Mouse (Mus musculus) midbrain, embryonic 15.5 days (tissue): ENCODE measurements around the gene Tmem139. TPM values are rescaled to one million over a fixed set of nuclear protein-coding genes. Genes with fewer than 3 reads are reported as not detected.

Experiments used
- ATAC-seq: fragments of 200-750 bp; cut with Nextera tagmentation; replicated peaks from 2 replicates; pipeline ENCODE4 v1.8.0; 2017; ENCODE audit warnings: moderate TSS enrichment
- H3K27ac ChIP-seq: fragments of 300-500 bp; sonication (generic); 2 replicates; pipeline ENCODE4 v1.5.1; 2015; ENCODE audit warnings: mild to moderate bottlenecking, inconsistent platforms
- H3K27me3 ChIP-seq: fragments of 300-500 bp; sonication (generic); replicated peaks from 2 replicates; pipeline ENCODE4 v1.6.1; 2015; ENCODE audit warnings: inconsistent platforms
- H3K36me3 ChIP-seq: fragments of 300-500 bp; sonication (generic); replicated peaks from 2 replicates; pipeline ENCODE4 v1.6.1; 2015; ENCODE audit warnings: inconsistent platforms
- H3K4me1 ChIP-seq: fragments of 300-500 bp; sonication (generic); 2 replicates; pipeline ENCODE4 v1.6.1; 2015; ENCODE audit warnings: inconsistent platforms
- H3K4me2 ChIP-seq: fragments of 300-500 bp; sonication (generic); 2 replicates; pipeline ENCODE4 v1.6.1; 2015; ENCODE audit warnings: inconsistent platforms, mild to moderate bottlenecking, moderate library complexity
- H3K4me3 ChIP-seq: fragments of 300-500 bp; sonication (generic); 2 replicates; pipeline ENCODE4 v1.5.1; 2015; ENCODE audit warnings: mild to moderate bottlenecking, inconsistent platforms
- H3K9ac ChIP-seq: fragments of 300-500 bp; sonication (generic); 2 replicates; pipeline ENCODE4 v1.6.1; 2015; ENCODE audit warnings: mild to moderate bottlenecking, inconsistent platforms
- H3K9me3 ChIP-seq: fragments of 300-500 bp; sonication (generic); 2 replicates; pipeline ENCODE4 v1.6.1; 2016; ENCODE audit warnings: inconsistent platforms
- WGBS: fragments of 180-500 bp; shearing (Covaris S2); methylation state at CpG from one replicate; pipeline ENCODE4 v1.1.7; 2015; ENCODE audit warnings: mixed read lengths; 5-methylcytosine and 5-hydroxymethylcytosine counted together
- polyA plus RNA-seq: library from polyadenylated mRNA; unstranded; fragments of >200 nt; fragmentation: Nextera tagmentation; extraction: Ambion mirVana; gene quantifications from 2 replicates; pipeline ENCODE4 v1.2.1, GENCODE M21; 2015

Tmem139 gene
- polyA plus RNA-seq, 1 experiment from 2014 or later: not detected

DNA sequence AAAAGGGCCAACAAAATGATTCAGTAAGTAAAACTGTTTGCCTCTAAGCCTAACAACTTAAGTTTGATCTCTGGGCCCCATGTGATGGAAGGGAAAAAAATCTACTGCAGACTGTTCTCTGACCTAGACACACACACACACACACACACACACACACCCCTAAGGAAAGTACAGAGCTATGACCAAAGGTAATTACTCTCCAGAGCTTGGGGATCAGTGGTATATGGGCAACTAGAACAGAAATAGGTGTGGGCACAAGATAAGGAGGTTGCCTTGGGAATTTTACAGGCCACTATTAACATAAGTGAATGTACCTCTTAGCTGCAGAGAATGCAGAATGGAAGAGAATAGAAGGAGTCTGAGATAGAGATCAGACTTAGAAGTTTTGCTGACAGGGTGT is 25.8 kb downstream of the Tmem139 start:
- Histone ChIP-seq H3K9ac (no peak overlapping the region), H3K27me3 (no peaks in the 10 kb centered on the region), H3K4me1 (no peaks in the 10 kb centered on the region), H3K4me2 (no peak overlapping the region), H3K4me3 (no peak overlapping the region), H3K36me3 (peaks cover 17% of the 10 kb centered on the region; the same call in 1 of the 2 replicates), H3K9me3 (no peaks in the 10 kb centered on the region), H3K27ac (no peak overlapping the region)
- ATAC-seq: no peak

DNA sequence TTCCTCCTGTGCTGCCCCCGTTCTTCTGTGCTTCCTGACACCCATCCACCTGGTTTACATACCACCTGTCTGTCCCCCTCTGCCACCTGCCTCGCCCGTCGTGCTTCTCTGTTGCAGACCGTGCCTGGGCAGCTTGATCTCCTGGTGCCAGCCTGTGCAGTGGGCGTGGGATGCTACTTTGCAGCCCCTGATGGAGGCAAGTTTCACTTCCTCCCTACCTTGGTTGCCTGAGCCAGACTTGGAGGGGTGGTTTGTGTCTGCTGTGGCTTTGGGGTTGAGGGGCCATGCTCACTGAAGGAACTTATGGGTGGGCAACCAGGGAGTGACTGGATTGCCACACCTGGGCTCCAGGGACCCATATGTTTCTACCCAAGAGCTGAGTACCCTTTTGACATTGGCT is 31.6 kb downstream of the Tmem139 start:
- Histone ChIP-seq H3K36me3 (peaks cover 20% of the 10 kb centered on the region; the same call in 1 of the 2 replicates), H3K4me2 (no peak overlapping the region), H3K9me3 (no peaks in the 10 kb centered on the region), H3K27me3 (no peaks in the 10 kb centered on the region), H3K4me3 (no peak overlapping the region), H3K4me1 (no peaks in the 10 kb centered on the region), H3K27ac (no peak overlapping the region), H3K9ac (no peak overlapping the region)
- ATAC-seq: no peak
- WGBS: 90% methylated on average over 6 of the region's 6 CpGs

DNA sequence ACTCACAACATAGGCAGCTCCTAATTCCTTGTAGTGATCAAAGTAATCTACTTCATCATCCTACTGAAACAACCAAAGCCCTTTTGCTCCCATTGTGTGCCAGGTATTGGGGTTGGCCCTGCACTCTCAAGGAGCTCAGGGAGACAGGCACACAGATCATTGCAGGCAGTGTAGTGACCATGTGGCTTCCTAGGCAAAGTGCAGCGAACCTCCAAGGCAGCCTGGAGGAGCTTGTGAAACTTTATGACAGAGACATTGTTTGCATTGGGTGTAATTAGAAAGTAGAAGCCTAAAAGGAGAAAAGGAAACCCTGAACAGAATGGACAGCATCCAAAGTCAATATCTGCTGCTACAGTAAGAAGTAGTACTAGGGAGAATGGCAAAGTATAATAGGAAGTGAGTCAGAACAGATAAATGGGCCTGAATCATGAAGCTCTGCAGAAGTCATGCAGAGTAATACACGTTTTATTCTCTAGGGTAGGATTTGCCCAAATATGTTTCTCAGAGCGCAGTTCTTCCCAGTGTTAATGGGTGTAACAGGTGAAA is 33.9 kb downstream of the Tmem139 start:
- no peak for ATAC-seq
- Histone ChIP-seq H3K27ac (no peak overlapping the region), H3K27me3 (no peaks in the 10 kb centered on the region), H3K9me3 (no peaks in the 10 kb centered on the region), H3K4me3 (no peak overlapping the region), H3K4me1 (no peaks in the 10 kb centered on the region), H3K36me3 (peaks cover 30% of the 10 kb centered on the region; the same call in 1 of the 2 replicates), H3K4me2 (no peak overlapping the region), H3K9ac (no peak overlapping the region)
- 87% methylated on average over 3 of the region's 3 CpGs for WGBS

DNA sequence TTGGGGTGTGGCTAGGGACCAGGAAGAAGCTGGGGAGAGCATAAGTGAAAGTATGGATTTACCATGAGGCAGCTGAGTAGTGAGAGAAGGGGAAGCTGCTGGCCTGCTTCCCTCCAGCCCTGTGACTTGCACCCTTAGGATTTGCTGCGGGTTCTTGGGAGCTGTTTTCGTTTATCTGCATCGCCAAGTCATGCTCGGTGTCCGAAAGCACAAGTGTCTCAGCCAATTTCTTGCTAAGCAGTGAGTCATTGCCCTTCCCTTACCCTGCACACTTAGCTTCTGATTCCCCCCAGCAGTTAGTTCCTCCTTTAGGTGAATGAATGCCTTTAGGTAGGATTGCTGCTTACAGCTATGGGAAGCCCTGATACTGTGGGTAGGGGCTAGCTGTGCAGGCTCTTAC is 37.6 kb downstream of the Tmem139 start:
- 94% methylated on average over 5 of the region's 5 CpGs for WGBS
- H3K4me1 ChIP-seq: no peaks in the 10 kb centered on the region
- H3K9ac ChIP-seq: no peak overlapping the region
- H3K4me3 ChIP-seq: no peak overlapping the region
- ATAC-seq: no peak
- H3K36me3 ChIP-seq: peaks cover 17% of the 10 kb centered on the region; the same call in 1 of the 2 replicates
- H3K27ac ChIP-seq: no peak overlapping the region
- no peak overlapping the region for H3K4me2 ChIP-seq
- H3K27me3 ChIP-seq: no peaks in the 10 kb centered on the region
- no peaks in the 10 kb centered on the region for H3K9me3 ChIP-seq

DNA sequence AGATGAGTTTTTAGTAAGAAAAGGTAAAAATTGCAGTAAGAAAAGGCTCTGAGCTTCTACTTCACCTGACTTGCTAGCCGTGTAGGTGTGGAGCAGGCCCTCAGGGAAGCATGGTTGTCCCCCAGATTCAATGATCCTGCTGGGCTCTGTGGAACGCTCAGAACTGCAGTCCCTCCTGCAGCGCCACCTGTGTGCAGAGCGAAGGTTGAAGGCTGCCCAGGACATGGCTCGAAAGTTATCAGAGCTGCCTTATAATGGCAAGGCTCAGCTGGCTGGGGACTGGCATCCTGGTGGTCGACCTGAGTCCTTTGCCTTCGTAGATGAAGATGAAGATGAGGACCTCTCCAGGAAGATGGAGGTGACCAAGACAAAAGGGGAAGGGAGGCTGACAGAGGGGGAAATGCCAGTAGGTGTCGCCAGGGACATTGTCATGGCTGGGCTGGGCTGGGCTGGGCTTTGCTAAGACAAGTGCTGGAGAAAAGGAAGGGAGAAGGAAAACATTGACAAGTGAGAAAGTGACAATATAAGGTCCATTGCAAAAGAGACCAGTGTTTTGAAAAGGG is 48.1 kb downstream of the Tmem139 start:
- no peaks in the 10 kb centered on the region for H3K9me3 ChIP-seq
- no peak overlapping the region for H3K4me3 ChIP-seq
- H3K36me3 ChIP-seq: peaks cover 18% of the 10 kb centered on the region; the same call in 1 of the 2 replicates
- no peak overlapping the region for H3K27ac ChIP-seq
- whole genome bisulfite sequencing: 50% methylated on average over 8 of the region's 8 CpGs
- H3K4me2 ChIP-seq: no peak overlapping the region
- no peak overlapping the region for H3K9ac ChIP-seq
- no peaks in the 10 kb centered on the region for H3K27me3 ChIP-seq
- H3K4me1 ChIP-seq: no peaks in the 10 kb centered on the region
- ATAC-seq: no peak

DNA sequence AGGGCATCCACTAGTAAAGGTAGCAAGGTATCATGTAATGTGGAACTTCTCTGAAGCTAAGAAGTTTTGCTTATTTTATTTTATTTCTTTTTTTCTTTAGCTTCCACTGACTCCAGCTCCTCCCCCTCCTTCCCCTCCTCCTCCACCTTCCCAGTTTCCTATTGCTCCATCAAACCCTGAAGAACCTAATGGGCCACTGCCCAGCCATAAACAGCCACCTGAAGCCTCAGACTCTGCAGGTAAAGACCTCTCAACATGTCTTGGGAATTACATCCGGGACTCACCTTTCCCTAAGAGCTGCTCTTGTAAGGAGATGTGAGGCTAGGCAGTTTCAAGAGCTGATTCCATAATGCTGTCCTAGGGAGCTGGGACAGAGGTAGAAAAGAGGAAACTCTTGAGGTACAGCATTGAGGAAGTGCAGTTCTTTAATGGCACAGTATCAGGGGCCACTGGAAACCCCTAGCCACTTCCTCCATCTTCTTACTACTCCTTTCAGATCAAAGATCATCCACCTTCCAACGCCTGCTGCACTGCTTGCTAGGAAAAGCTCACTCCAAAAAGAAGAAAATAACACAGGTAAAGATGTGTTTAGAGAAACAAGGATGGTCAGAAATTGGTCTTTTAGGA is 48.8 kb downstream of the Tmem139 start:
- no peak overlapping the region for H3K27ac ChIP-seq
- no peak overlapping the region for H3K4me3 ChIP-seq
- ATAC-seq: no peak
- H3K9me3 ChIP-seq: no peaks in the 10 kb centered on the region
- H3K4me2 ChIP-seq: no peak overlapping the region
- WGBS: 91% methylated on average over 2 of the region's 2 CpGs
- no peaks in the 10 kb centered on the region for H3K27me3 ChIP-seq
- no peaks in the 10 kb centered on the region for H3K4me1 ChIP-seq
- H3K9ac ChIP-seq: no peak overlapping the region
- H3K36me3 ChIP-seq: peaks cover 18% of the 10 kb centered on the region; the same call in 1 of the 2 replicates

Other genes starting within 250 kb of the Tmem139 start
- not detected in 2 replicates for gene Sva, start 223.6 kb upstream of the Tmem139 start, polyA plus RNA-seq
- gene Tas2r139, start 121.0 kb upstream of the Tmem139 start, polyA plus RNA-seq: not detected in 2 replicates
- gene Tas2r144, start 46.6 kb upstream of the Tmem139 start, polyA plus RNA-seq: not detected in 2 replicates
- 8.7 and 10.1 TPM in 2 replicates for gene Gstk1, start 16.0 kb upstream of the Tmem139 start, polyA plus RNA-seq
- gene Casp2, start 3.0 kb downstream of the Tmem139 start, polyA plus RNA-seq: 45.9 and 47.7 TPM in 2 replicates
- 1.7 and 2.6 TPM in 2 replicates for gene Clcn1, start 24.7 kb downstream of the Tmem139 start, polyA plus RNA-seq
- 7.4 and 8.0 TPM in 2 replicates for gene Fam131b, start 62.7 kb downstream of the Tmem139 start, polyA plus RNA-seq
- 54.9 and 56.0 TPM in 2 replicates for gene Zyx, start 87.7 kb downstream of the Tmem139 start, polyA plus RNA-seq
- gene Epha1, start 111.3 kb downstream of the Tmem139 start, polyA plus RNA-seq: 0.37 and 0.43 TPM in 2 replicates
- not detected in 2 replicates for gene Tas2r143, start 138.3 kb downstream of the Tmem139 start, polyA plus RNA-seq
- gene Tas2r135, start 143.5 kb downstream of the Tmem139 start, polyA plus RNA-seq: not detected in 2 replicates
- gene Tas2r126, start 172.6 kb downstream of the Tmem139 start, polyA plus RNA-seq: not detected in 2 replicates
- gene Olfr458, start 203.2 kb downstream of the Tmem139 start, polyA plus RNA-seq: not detected in 2 replicates
- gene Olfr457, start 214.4 kb downstream of the Tmem139 start, polyA plus RNA-seq: not detected in 2 replicates
- gene Olfr456, start 225.2 kb downstream of the Tmem139 start, polyA plus RNA-seq: not detected in 2 replicates